Mouse (Mus musculus) cortical plate, adult 2 months (tissue): ENCODE data around the gene Cfap100.

Experiments used
- CTCF ChIP-seq: fragments of 200-500 bp; IDR thresholded peaks from 2 replicates; pipeline ENCODE4 v1.5.1; 2011; ENCODE audit warnings: mild to moderate bottlenecking, control low read depth, low read length; ENCODE audit not compliant: insufficient read depth; ENCODE audit errors: extremely low read depth
- POLR2A ChIP-seq: fragments of 200-500 bp; IDR thresholded peaks from 2 replicates; pipeline ENCODE4 v1.6.1; 2011; ENCODE audit warnings: mild to moderate bottlenecking, low read length, control low read depth; ENCODE audit not compliant: insufficient read depth; ENCODE audit errors: extremely low read depth

- no peak for TF ChIP-seq POLR2A
- no peak for TF ChIP-seq CTCF
Measured at GRCm38 (mm10) chr6:90472697-90473096, 44.1 kb upstream of the Cfap100 start.
